Mouse (Mus musculus) liver, postnatal 0 days (tissue): ENCODE data around the gene Hoxb1. TPM values are rescaled to one million over a fixed set of nuclear protein-coding genes. Genes with fewer than 3 reads are reported as not detected.

Source experiments
- ATAC-seq: fragments of 200-750 bp; cut with Nextera tagmentation; 2 replicates; pipeline ENCODE4 v1.8.0; 2017; ENCODE audit warnings: mild to moderate bottlenecking, moderate library complexity
- DNase-seq: peaks from one replicate; pipeline ENCODE4 v3.0.0-alpha.2; 2016
- H3K27ac ChIP-seq: fragments of 300-500 bp; sonication (generic); 2 replicates; pipeline ENCODE4 v1.5.1; 2014; ENCODE audit warnings: antibody characterized with exemption, moderate library complexity, mild to moderate bottlenecking, low read depth
- H3K27me3 ChIP-seq: fragments of 300-500 bp; sonication (generic); 2 replicates; pipeline ENCODE4 v1.6.1; 2014; ENCODE audit warnings: low read length, control low read depth, mixed read lengths; ENCODE audit not compliant: insufficient read depth
- H3K36me3 ChIP-seq: fragments of 300-500 bp; sonication (generic); replicated peaks from 2 replicates; pipeline ENCODE4 v1.6.1; 2014; ENCODE audit warnings: mild to moderate bottlenecking, control low read depth, low read length, moderate library complexity, mixed read lengths; ENCODE audit not compliant: insufficient read depth
- H3K4me1 ChIP-seq: fragments of 300-500 bp; sonication (generic); 2 replicates; pipeline ENCODE4 v1.6.1; 2014; ENCODE audit warnings: antibody characterized with exemption, mild to moderate bottlenecking, control low read depth; ENCODE audit not compliant: insufficient read depth
- H3K4me2 ChIP-seq: fragments of 300-500 bp; sonication (generic); 2 replicates; pipeline ENCODE4 v1.6.1; 2014; ENCODE audit warnings: low read depth, mild to moderate bottlenecking, low read length, moderate library complexity, mixed read lengths
- H3K4me3 ChIP-seq: fragments of 300-500 bp; sonication (generic); 2 replicates; pipeline ENCODE4 v1.5.1; 2014; ENCODE audit warnings: low read depth, low read length
- H3K9ac ChIP-seq: fragments of 300-500 bp; sonication (generic); replicated peaks from 2 replicates; pipeline ENCODE4 v1.6.1; 2014; ENCODE audit warnings: mild to moderate bottlenecking, moderate library complexity
- H3K9me3 ChIP-seq: fragments of 300-500 bp; sonication (generic); 2 replicates; pipeline ENCODE4 v1.6.1; 2016; ENCODE audit warnings: mild to moderate bottlenecking, control low read depth, low read length, mixed read lengths
- CTCF ChIP-seq: sonication (generic); IDR thresholded peaks from 2 replicates; pipeline ENCODE4 v1.5.1; 2016; ENCODE audit warnings: antibody characterized with exemption, low read depth
- EP300 ChIP-seq: IDR thresholded peaks from 2 replicates; pipeline ENCODE4 v1.6.1; 2016; ENCODE audit warnings: antibody characterized with exemption, low read depth, mild to moderate bottlenecking
- WGBS: fragments of 180-500 bp; shearing (Covaris S2); extraction: QIAGEN DNeasy Blood & Tissue Kit; methylation state at CpG from one replicate; pipeline ENCODE4 v1.1.7; 2014; ENCODE audit not compliant: insufficient replicate concordance; 5-methylcytosine and 5-hydroxymethylcytosine counted together
- polyA plus RNA-seq: library from polyadenylated mRNA; unstranded; fragments of >200 nt; fragmentation: Nextera tagmentation; extraction: Ambion mirVana; gene quantifications from 2 replicates; pipeline ENCODE4 v1.2.1, GENCODE M21; 2015

Hoxb1 gene
- polyA plus RNA-seq, 1 experiment from 2014 or later, result not detected

GRCm38 (mm10) chr11:96354801-96355311 lies 10.7 kb upstream of the Hoxb1 start:
- Histone ChIP-seq H3K4me3 (0 out of 2 replicates have a peak overlapping the region, but pooled peaks have one; percentile 12), H3K27me3 (peaks cover 72% of the 10 kb centered on the region), H3K9me3 (no peaks in the 10 kb centered on the region), H3K4me1 (no peaks in the 10 kb centered on the region), H3K36me3 (no peaks in the 10 kb centered on the region), H3K27ac (no peak overlapping the region), H3K9ac (no peak overlapping the region), H3K4me2 (peak overlapping the region; percentile 51)
- TF ChIP-seq EP300 (no peak), CTCF (no peak)
- ATAC-seq, result no peak
- WGBS, result 19% methylated on average over 9 of the region's 9 CpGs
- no peak for DNase-seq

GRCm38 (mm10) chr11:96363807-96364206 lies 1.7 kb upstream of the Hoxb1 start:
- no peaks in the 10 kb centered on the region for H3K9me3 ChIP-seq

GRCm38 (mm10) chr11:96366092-96367041 lies 815 bp downstream of the Hoxb1 start:
- WGBS, result 4% methylated on average over 47 of the region's 47 CpGs
- H3K4me2 ChIP-seq, result no peak overlapping the region
- no peaks in the 10 kb centered on the region for H3K9me3 ChIP-seq
- H3K27ac ChIP-seq, result no peak overlapping the region
- no peaks in the 10 kb centered on the region for H3K36me3 ChIP-seq
- H3K4me3 ChIP-seq, result no peak overlapping the region
- H3K4me1 ChIP-seq, result no peaks in the 10 kb centered on the region
- peaks cover 75% of the 10 kb centered on the region for H3K27me3 ChIP-seq
- no peak for TF ChIP-seq EP300
- TF ChIP-seq CTCF, result no peak
- DNase-seq, result no peak
- H3K9ac ChIP-seq, result no peak overlapping the region
- ATAC-seq, result no peak

More at GRCm38 (mm10) chr11:96363807-96364206, 1.7 kb upstream of the Hoxb1 start:
- Histone ChIP-seq H3K4me3 (no peak overlapping the region), H3K4me2 (no peak overlapping the region), H3K27me3 (peaks cover 65% of the 10 kb centered on the region), H3K9ac (no peak overlapping the region), H3K4me1 (no peaks in the 10 kb centered on the region), H3K36me3 (no peaks in the 10 kb centered on the region), H3K27ac (no peak overlapping the region)
- WGBS, result 20% methylated on average over 5 of the region's 5 CpGs
- DNase-seq (no peak), ATAC-seq (no peak)
- TF ChIP-seq EP300 (no peak), CTCF (no peak)

- TF ChIP-seq CTCF (no peak), EP300 (no peak)
- no peaks in the 10 kb centered on the region for H3K4me1 ChIP-seq
- no peak for ATAC-seq
- H3K9me3 ChIP-seq, result no peaks in the 10 kb centered on the region
- WGBS, result 25% methylated on average over 6 of the region's 6 CpGs
- H3K4me3 ChIP-seq, result no peak overlapping the region
- H3K27ac ChIP-seq, result no peak overlapping the region
- no peak overlapping the region for H3K9ac ChIP-seq
- no peak for DNase-seq
- no peaks in the 10 kb centered on the region for H3K36me3 ChIP-seq
- no peak overlapping the region for H3K4me2 ChIP-seq
- H3K27me3 ChIP-seq, result peaks cover 68% of the 10 kb centered on the region
Observed at GRCm38 (mm10) chr11:96367141-96367540, 1.6 kb downstream of the Hoxb1 start.

GRCm38 (mm10) chr11:96368686-96369085 lies 3.1 kb downstream of the Hoxb1 start:
- TF ChIP-seq CTCF, result no peak
- TF ChIP-seq EP300, result no peak
- Histone ChIP-seq H3K9ac (no peak overlapping the region), H3K27ac (no peak overlapping the region), H3K4me3 (no peak overlapping the region), H3K36me3 (no peaks in the 10 kb centered on the region), H3K27me3 (peaks cover 66% of the 10 kb centered on the region), H3K4me2 (no peak overlapping the region), H3K9me3 (no peaks in the 10 kb centered on the region), H3K4me1 (no peaks in the 10 kb centered on the region)
- WGBS, result 46% methylated on average over 5 of the region's 5 CpGs
- ATAC-seq, result no peak
- DNase-seq, result no peak

GRCm38 (mm10) chr11:96369140-96369539 lies 3.6 kb downstream of the Hoxb1 start:
- no peaks in the 10 kb centered on the region for H3K9me3 ChIP-seq
- H3K4me2 ChIP-seq, result no peak overlapping the region
- H3K27ac ChIP-seq, result no peak overlapping the region
- no peak for TF ChIP-seq CTCF
- TF ChIP-seq EP300, result no peak
- H3K36me3 ChIP-seq, result no peaks in the 10 kb centered on the region
- peaks cover 66% of the 10 kb centered on the region for H3K27me3 ChIP-seq
- DNase-seq (no peak), ATAC-seq (no peak)
- H3K4me1 ChIP-seq, result no peaks in the 10 kb centered on the region
- 40% methylated on average over 7 of the region's 7 CpGs for WGBS
- no peak overlapping the region for H3K4me3 ChIP-seq
- H3K9ac ChIP-seq, result no peak overlapping the region
